Mouse (Mus musculus): Measurements from ENCODE around the gene Wdr13.
"Not testable (repeated sequence)": the region's sequence is repeated elsewhere in the genome, so short reads cannot be mapped to it uniquely, and the experiment has no call there.

- not testable (repeated sequence) for TF ChIP-seq CHD2 (IDR thresholded peaks at IDR 0.05; ENCODE audit: low read depth, low read length); HCFC1 (IDR thresholded peaks at IDR 0.05; ENCODE audit: borderline replicate concordance, insufficient read depth, low read length); ZNF384 (IDR thresholded peaks at IDR 0.05; ENCODE audit: low read depth, low read length); ZC3H11A (IDR thresholded peaks at IDR 0.05; ENCODE audit: borderline replicate concordance, low read depth, low read length); MAFK (IDR thresholded peaks at IDR 0.05; ENCODE audit: insufficient read depth, low read depth, low read length)
Measured at GRCm38 (mm10) chrX:8090954-8091347, 41.7 kb downstream of the Wdr13 start.

All from ES-E14 (cell line).